Mouse (Mus musculus): ENCODE data around the gene Rcor2.

Rcor2 gene

GRCm38 (mm10) chr19:7267091-7267741 is at the start of gene Rcor2:
TSS of gene Rcor2 (plus strand) at chr19:7267325.
- peak; percentile 81 for DNase-seq (ENCODE audit: extremely low read depth, insufficient read length, low spot score)

- DNase-seq (ENCODE audit: extremely low read depth, insufficient read length, low spot score): no peak
These were observed 49.2 kb upstream of the Rcor2 start for GRCm38 (mm10) chr19:7217926-7218267.

- no peak for DNase-seq (ENCODE audit: extremely low read depth, insufficient read length, low spot score)
These were observed 48.4 kb upstream of the Rcor2 start for GRCm38 (mm10) chr19:7218753-7219152.

GRCm38 (mm10) chr19:7222196-7222595 is 44.9 kb upstream of the Rcor2 start:
- no peak for DNase-seq (ENCODE audit: extremely low read depth, insufficient read length, low spot score)

- DNase-seq (ENCODE audit: extremely low read depth, insufficient read length, low spot score): no peak
These were observed 43.6 kb upstream of the Rcor2 start for GRCm38 (mm10) chr19:7223488-7223887.

GRCm38 (mm10) chr19:7224253-7224652 is 42.9 kb upstream of the Rcor2 start:
- DNase-seq (ENCODE audit: extremely low read depth, insufficient read length, low spot score): no peak

GRCm38 (mm10) chr19:7225096-7225690 is 41.9 kb upstream of the Rcor2 start:
- DNase-seq (ENCODE audit: extremely low read depth, insufficient read length, low spot score): no peak

GRCm38 (mm10) chr19:7226511-7226914 is 40.6 kb upstream of the Rcor2 start:
- no peak for DNase-seq (ENCODE audit: extremely low read depth, insufficient read length, low spot score)

- DNase-seq (ENCODE audit: extremely low read depth, insufficient read length, low spot score): peak; percentile 48
These were observed 32.4 kb upstream of the Rcor2 start for GRCm38 (mm10) chr19:7234537-7235221.

- DNase-seq (ENCODE audit: extremely low read depth, insufficient read length, low spot score): no peak
These were observed 31.7 kb upstream of the Rcor2 start for GRCm38 (mm10) chr19:7235461-7235860.

- no peak for DNase-seq (ENCODE audit: extremely low read depth, insufficient read length, low spot score)
These were observed 31.1 kb upstream of the Rcor2 start for GRCm38 (mm10) chr19:7236011-7236410.

- DNase-seq (ENCODE audit: extremely low read depth, insufficient read length, low spot score): no peak
These were observed 30.4 kb upstream of the Rcor2 start for GRCm38 (mm10) chr19:7236742-7237141.

GRCm38 (mm10) chr19:7239574-7239973 is 27.6 kb upstream of the Rcor2 start:
- DNase-seq (ENCODE audit: extremely low read depth, insufficient read length, low spot score): no peak

GRCm38 (mm10) chr19:7240291-7240690 is 26.8 kb upstream of the Rcor2 start:
- DNase-seq (ENCODE audit: extremely low read depth, insufficient read length, low spot score): no peak

GRCm38 (mm10) chr19:7240782-7241690 is 26.1 kb upstream of the Rcor2 start, which contains the start of gene Naa40:
TSS of gene Naa40 (minus strand) at chr19:7241183.
- peak; percentile 94 for DNase-seq (ENCODE audit: extremely low read depth, insufficient read length, low spot score)

- no peak for DNase-seq (ENCODE audit: extremely low read depth, insufficient read length, low spot score)
These were observed 21.1 kb upstream of the Rcor2 start for GRCm38 (mm10) chr19:7246021-7246420.

- no peak for DNase-seq (ENCODE audit: extremely low read depth, insufficient read length, low spot score)
These were observed 9.2 kb upstream of the Rcor2 start for GRCm38 (mm10) chr19:7257881-7258280.

GRCm38 (mm10) chr19:7261476-7261875 is 5.6 kb upstream of the Rcor2 start:
- no peak for DNase-seq (ENCODE audit: extremely low read depth, insufficient read length, low spot score)

- no peak for DNase-seq (ENCODE audit: extremely low read depth, insufficient read length, low spot score)
These were observed 5.2 kb upstream of the Rcor2 start for GRCm38 (mm10) chr19:7261964-7262363.

GRCm38 (mm10) chr19:7262592-7262991 is 4.5 kb upstream of the Rcor2 start:
- no peak for DNase-seq (ENCODE audit: extremely low read depth, insufficient read length, low spot score)

Measured in 3134 (cell line).